Mouse (Mus musculus) left cerebral cortex, postnatal 10 days (tissue): ENCODE results near the gene Stx3. TPM values are rescaled to one million over a fixed set of nuclear protein-coding genes. Genes with fewer than 3 reads are reported as not detected.
A peak's percentile ranks its signal among the peaks of the same experiment; 100 is the strongest.

Source experiments
- DNase-seq, 2 experiments: peaks; one replicate each; pipeline ENCODE4 v3.0.0; 2021 to 2022; ENCODE audit warnings: low spot score in 2 of 2, mixed read lengths in 1 of 2; ENCODE audit errors: extremely low spot score in 1 of 2
- intact Hi-C: fragments of 180-260 bp; cut with DNase I; formaldehyde crosslinking; loops from one replicate; pipeline ENCODE4 v1.15.1; 2025
- total RNA-seq, 2 experiments: library from RNA; stranded (reverse); gene quantifications; 2 replicates each; pipeline ENCODE4 v1.2.3; 2021

Gene Stx3
- total RNA-seq, 2 experiments from 2014 or later, result 17.7 to 17.8 TPM

DNA sequence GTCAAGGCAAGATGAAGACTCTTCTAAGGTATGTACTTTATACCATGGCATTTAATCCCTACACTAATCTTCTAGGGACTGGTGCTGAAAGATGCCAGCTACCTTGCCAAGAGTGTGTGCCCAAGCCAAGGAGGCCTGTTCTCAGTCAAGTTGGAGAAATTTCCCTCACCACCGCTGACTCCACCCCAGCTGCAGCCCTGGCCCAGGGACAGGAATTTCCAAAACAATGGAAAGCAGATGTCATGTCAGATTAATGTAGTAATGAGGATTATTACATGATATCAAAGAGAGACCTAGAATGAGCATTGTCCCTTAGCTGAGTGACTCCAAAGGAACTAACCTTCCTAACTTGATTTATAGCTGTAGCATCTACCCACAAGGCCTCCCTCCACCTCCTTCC lies 8.3 kb downstream of the Stx3 start:
- intact Hi-C loops, result no loop called here
- no peak for DNase-seq

DNA sequence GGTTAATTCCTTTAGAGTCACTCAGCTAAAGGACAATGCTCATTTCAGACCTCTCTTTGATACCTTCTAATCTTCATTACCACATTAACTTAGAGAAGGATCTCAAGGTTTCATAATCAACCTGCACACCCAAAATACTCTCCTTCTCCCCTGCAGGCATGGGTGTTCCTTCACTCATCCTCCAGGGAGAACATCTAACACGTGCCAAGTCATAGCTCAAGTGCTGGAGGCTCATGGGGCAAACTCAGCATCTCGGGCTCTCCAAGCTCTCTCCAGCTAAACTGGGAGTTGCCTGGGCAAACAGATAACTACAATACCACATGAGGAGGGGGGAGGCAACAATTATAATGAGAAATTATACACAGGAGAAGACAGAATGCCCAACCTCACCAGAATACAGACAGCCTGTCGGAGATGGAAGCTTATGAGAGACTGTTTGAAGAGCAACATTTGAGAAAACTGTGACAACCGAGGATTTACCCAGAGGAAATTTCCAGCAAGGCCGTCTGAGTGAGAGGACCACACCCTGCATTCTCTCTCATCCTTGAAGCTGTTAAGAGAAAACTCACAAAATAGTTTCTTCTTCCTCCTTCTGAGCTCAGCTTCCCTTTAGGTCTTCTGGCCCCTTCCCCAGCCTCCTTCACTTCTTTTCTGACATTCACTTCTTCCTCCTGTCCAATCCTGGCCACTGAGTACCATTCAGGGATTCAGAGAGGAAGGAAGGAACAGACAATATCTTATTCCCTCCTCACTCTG lies 9.0 kb downstream of the Stx3 start:
- DNase-seq, result no peak
- intact Hi-C loops, result no loop called here

DNA sequence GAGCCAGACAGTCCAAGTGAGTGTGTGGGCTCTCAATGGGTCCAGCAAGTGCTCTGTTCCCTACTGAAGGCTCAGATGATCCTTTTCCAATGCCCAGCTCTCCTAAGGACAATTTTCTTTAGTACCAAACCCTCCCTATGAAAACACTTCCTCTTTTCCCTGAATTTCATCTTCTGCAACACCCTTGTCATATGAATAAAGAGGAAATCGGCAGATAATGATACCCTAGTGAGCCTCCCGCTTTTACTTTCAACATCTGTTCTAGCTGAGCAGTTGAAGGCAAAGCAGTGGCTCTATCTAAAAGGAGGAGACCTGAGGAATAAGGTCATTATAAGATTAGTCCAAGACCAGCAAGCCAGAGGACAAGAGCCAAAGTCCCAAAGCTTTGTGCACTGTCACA lies 10.8 kb downstream of the Stx3 start:
- intact Hi-C loops, result no loop called here
- DNase-seq, result no peak

DNA sequence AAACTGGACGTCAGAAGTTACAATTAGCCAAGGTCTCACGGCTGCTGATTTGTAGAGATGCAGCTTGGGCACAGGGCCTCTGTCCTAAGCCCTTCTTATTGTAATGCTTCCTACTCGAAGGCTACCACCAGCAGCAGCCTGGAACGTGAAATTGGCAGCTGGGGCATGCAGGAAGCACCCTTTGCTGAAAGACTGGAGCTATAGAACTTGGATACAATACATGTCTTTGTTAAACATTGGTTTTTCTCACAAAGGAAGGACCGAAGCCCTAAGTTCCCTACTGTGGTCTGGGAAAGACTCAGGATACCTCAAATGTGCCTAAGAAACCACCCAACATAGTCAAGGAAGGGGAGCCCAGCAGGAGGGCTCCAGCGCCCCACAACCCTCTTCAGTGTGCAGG lies 11.4 kb downstream of the Stx3 start:
- no peak for DNase-seq
- intact Hi-C loops, result no loop called here

DNA sequence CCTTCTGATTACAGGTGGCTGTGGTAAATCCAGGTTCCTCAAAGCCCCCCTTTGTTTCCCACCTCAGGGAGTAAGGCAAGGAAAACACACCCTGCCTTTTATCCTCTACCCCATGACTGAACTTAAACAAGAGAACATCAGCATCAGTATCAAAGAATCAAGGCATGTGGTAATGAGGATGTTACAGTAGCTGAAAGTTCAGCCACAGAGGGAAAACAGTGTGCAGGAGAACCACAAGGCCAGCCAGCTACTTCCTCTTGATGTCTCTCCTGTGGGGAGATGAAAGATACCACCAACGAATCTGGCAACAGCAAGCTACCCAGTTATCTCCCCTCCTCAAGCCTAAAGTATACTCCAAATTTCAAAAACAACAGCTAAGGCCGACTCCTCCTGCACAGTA lies 12.0 kb downstream of the Stx3 start:
- DNase-seq, result no peak
- intact Hi-C loops, result no loop called here

DNA sequence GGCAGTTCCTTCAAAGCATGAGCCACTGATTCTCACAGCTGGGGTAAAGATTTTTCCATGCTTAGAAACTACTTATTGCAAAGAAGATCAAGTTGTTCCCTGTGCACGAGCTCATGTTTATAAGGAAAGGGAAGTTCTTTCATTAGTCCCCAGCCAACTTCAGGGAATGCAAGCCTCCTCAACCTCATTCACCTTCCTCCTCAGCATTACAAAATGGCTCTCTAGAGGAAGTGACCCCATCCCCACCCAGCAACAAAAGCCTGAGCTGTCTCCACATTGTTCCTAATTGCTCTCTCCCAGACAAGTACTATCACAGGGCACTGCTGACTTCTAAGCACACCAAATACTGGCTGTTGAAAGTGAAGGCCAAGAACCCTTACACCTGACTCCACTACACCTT lies 14.8 kb downstream of the Stx3 start:
- DNase-seq, result no peak
- intact Hi-C loops, result no loop called here

DNA sequence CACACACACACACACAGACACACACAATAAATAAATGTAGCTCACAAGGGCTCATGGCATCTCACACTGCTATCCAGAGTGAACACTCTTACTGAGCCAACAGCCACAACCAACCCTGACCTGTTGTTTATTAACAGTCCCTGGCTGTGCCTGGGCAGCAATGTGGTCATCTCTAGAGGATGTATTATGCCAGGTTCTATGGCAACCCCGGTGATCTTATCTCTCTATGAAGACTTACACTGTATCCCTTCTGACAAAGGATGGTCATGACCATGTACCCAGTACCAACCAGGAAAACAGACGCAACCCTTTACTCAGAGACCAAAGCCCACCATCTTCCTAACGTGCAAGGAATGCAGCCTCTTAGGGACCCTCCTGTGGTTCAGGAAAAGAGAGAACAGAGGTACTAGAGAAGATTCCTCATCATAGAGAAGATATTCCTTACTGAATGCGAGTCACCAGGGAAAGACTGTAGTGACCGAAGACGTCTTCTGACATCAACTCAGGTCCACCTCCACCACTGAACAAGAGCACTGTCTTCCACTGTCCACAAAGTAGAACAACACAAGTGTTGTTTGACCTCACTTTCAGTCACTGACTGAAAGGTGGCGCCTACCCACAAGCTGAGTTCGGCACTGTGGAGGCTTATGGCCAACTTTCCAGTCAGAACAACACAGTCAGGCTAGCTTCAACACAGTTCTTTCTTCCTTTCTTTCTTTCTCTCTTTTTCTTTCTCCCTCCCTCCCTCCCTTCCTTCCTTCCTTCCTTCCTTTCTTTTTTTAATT lies 18.5 kb downstream of the Stx3 start:
- DNase-seq, result no peak
- intact Hi-C loops, result no loop called here

DNA sequence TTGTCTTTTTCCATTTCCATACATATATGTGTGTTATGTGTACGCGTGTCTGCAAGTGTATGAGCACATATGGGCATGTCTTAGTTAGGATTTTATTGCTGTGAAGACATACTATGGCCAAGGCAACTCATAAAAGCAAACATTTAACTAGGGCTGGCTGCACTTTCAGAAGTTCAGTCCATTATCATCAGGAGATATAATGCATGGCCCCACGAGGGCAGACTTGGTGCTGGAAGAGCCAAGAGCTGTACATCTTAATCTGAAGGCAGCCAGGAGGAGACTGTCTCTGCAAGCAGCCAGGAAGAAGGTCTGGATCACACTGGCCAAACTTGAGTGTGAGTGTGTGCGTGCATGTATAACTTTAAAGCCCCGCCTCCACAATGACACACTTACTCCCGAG lies 24.8 kb downstream of the Stx3 start:
- DNase-seq, result no peak
- intact Hi-C loops, result no loop called here

DNA sequence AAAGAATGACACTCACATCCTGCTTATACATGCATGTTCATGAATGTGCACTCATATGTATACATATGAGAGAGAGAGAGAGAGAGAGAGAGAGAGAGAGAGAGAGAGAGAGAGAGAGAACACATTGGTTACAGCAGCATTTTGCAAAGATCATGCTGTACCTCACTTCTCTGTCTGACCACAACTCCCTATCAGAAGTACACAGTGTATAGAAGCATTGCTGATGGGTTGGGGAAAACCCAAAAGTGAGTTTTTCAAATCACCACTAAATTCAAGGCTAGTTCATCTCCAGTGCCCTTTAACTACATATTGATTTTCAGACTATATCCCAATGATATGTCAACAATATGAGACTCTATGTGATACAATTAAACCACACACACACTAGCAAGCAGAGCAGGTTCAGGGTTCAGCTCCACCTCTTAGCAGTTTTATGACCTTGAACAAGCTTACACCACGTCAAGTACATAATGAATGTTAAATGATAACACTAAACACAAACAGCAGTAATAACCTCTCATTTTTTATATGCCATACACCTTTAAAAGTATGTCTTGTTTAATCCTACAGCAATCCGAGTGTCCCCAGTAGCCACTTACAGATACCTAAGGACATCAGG lies 25.4 kb downstream of the Stx3 start:
- no peak for DNase-seq
- intact Hi-C loops, result no loop called here

DNA sequence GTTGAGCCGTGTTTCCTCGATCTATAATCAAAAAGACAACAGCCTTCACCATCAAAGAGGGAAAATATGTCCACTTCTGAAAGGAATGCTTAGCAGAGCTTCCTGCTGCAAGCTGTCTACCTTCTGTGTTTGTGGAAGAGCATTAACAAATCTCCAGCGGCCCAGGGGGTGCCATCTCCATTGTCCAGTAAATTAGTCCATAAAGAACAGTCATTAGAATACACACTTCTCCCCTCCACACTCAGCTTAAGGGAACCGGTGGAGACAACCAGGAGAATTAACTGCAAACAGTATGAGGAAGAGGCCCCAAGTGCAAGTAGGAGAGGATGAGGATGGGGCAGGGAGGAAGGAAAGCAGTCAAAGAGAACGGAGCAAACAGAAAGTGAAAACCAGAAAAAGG lies 27.4 kb downstream of the Stx3 start:
- no peak for DNase-seq
- intact Hi-C loops, result no loop called here

DNA sequence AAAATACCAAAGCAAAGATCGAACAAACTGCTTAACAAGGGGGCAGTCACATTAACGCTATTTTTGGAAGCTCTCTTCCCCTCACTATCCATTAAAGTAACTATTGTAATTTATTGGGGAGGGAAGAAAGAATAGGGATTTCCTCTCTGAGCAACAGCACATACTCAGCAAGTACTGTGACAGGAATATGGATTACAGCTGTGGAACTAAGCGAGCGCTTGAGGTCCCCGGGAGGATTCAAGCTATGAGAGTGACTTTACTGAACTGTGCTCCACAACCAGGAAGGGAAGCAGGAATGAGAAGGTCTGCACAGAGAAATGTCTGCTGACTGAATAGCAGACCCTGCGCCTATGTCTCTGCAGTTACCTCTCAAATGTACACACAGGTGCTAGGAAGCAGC lies 30.3 kb downstream of the Stx3 start:
- intact Hi-C loops, result no loop called here
- no peak for DNase-seq

DNA sequence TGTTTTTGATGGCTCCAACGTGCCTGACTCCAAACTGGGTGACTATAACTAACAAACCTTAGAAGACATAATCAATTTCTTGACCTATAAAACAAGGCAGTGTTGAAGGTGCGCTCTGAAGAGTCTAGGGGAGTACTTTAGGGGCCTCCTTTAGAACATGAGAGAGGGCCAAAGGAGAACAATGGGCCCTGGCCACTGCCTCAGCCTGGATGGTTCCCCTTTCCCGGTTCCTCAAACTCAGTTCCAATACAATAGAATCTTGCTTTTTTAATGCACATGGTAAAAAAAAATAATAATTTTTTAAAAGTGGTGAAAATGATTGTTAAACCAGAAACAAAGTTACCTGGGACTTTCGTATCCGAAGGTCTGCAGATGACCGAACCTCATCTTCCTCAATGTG lies 31.4 kb downstream of the Stx3 start:
- intact Hi-C loops, result no loop called here
- DNase-seq, result no peak

DNA sequence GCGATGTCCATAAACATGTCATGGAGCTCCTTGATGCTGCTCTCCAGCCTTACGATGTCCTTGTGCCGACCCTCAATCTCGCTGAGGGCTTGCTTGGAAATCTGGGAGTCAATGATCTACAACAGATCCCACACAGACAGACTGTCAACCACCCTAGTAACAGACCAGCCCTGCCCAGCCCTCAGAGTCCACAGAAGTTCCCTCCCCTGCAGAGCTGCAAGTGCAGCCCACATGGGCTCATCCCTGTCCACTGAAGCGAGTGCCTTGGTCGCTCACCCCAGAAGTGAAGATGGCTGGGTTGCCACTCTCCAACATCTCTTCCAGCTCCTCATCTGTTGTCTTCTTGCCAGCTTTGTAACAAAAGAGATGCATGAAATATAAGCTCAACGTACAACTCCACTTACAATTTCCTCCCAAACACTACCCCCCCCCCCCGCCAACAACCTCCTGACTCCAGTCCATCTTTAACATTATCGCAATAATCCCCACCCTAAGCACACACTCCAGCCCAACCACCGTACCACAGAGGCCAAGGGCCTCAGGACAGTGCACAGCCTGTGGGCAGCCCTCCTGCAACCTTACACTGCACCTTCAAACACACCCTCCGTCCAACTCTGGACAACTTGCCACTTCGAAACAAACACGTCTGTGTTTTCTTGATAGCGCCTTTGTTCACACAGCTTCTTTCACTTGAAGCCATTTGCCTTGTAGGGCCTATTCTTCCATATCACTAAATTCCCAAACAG lies 33.6 kb downstream of the Stx3 start:
- no peak for DNase-seq
- intact Hi-C loops, result no loop called here

DNA sequence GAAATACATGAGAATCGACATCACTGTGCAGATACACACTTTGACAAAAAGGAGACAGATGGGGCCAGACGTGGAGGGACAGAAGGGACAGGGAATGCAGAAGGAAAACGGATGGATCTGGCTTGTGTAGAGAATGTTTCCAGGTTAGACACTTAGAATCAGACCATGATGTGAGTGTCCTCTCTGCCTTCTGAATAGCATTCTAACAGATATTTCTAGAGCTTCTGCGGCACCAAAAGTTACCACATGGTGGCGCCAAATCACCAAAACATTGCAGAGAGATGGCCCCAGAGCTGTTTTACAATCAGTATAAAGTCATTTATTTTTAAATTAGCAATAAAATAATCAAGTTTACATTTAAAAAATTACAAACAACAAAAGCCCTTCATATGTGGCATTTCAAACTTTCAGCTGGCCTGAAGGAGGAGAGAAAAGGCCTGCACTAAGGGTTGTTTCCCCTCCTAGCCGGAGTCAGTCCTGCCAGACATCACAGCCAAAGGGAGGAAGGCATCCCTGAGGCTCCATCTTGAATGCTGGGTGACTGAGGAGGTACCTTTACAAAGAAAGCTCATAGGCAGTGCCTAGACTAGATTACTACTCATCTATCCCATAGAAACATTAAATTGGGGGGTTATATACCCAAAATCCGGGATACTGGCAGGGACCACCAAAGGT lies 41.9 kb downstream of the Stx3 start:
- intact Hi-C loops, result loop anchor here (10.0 kb wide), 1 partner anchor 177 kb away; no protein-coding TSS in a partner anchor
- DNase-seq, result peak; percentile 34 to 43

DNA sequence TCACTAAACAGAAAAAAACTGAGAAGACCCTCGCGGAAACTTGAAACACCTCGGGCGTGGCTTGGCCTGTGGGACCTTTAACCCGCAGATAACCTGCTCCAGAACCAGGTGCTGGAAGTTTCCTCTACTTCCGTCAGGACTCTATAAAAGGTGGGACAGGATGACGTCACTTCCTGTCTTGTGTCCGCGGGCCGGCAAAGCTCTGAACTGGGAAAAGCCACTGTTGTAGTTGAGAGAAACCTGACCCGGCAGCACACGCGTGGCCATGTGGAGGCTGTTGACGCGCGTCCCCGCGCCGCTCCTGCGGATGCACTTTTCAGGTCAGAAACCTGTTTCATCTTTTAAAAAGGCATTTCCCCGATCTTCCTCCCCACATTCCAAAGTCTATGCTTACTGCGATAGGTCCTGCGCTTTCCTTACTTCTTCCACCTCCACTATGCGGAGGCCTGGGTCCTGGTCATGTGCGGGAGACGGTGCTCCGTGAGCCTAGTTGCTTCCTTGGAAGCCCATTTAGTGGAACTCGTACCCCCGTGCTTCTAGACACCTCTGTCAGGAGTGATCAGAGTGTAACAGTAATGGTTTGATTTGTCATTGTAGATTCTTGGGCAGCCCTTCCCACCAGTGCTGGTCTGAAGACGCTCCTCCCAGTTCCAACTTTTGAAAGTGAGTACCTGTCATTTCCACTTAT lies 48.9 kb downstream of the Stx3 start, which contains the start of gene Mrpl16:
Gene Mrpl16 (plus strand): TSS at position 187 of the 688 bp plus-strand sequence.
- intact Hi-C loops, result loop anchor here (5.0 to 10.0 kb wide), 2 partner anchors 142 to 184 kb away; partner anchors contain the start of gene Patl1
- DNase-seq, result peak; percentile 90 to 91

DNA sequence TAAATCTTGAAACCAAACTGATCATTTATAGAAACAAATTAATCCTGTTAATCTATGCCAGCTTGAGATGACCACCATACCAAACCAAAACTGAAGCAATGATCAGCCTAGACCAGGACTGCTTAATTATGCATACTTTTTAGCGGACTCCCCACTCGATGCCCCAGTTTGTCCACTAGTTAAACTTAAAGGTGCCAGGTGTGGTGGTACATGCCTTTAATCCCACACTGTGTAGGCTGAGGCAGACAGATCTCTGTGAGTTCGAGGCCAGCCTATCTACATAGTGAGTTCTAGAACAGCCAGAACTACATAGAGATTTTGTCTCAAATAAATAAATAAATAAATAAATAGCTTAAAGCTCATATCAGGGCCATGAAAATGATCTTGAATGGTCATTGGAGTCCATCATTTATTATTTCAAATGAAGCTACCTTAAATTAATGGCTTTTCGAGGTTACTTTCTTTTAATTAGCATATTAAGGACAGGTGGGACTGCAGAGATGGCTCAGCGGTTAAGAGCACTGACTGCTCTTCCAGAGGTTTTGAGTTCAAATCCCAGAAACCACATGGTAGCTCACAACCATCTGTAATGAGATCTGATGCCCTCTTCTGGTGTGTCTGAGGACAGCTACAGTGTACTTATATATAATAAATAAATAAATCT lies 49.8 kb downstream of the Stx3 start:
- intact Hi-C loops, result loop anchor here (5.0 kb wide), 1 partner anchor 412 kb away; no protein-coding TSS in a partner anchor
- no peak for DNase-seq

DNA sequence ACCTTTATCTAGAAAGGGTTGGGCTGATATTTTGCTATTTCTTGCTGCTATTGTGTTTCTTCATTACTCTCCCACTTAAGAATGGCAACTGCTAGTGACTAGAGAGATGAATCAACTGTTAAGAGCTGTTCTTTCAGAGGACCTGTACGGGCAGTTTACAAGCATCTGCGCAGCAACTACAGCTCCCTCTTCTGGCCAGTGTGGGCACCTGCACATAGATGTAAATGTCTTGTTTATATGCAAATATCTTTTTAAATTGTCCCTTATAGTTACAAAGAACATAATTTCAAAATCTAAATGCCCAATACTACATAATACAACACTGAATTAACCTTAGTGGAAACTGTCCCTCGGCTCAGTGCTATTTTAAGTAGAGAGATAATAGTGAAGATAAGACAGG lies 51.0 kb downstream of the Stx3 start:
- DNase-seq, result no peak
- intact Hi-C loops, result loop anchor here (5.0 kb wide), 1 partner anchor 411 kb away; no protein-coding TSS in a partner anchor
